Mouse (Mus musculus) layer of hippocampus, adult 2 months (tissue): Measurements from ENCODE around the gene Cntn3. TPM values are rescaled to one million over a fixed set of nuclear protein-coding genes. Genes with fewer than 3 reads are reported as not detected.

Experiments used
- DNase-seq, 2 experiments: peaks; one replicate each; pipeline ENCODE4 v3.0.0; 2022; ENCODE audit warnings: low spot score in 2 of 2
- H3K27ac ChIP-seq: fragments of 200-600 bp; 2 replicates; pipeline ENCODE4 v1.8.1; 2022
- H3K4me3 ChIP-seq: fragments of 200-600 bp; 2 replicates; pipeline ENCODE4 v1.8.1; 2022; ENCODE audit warnings: mild to moderate bottlenecking
- CTCF ChIP-seq: fragments of 200-600 bp; conservative IDR thresholded peaks from 2 replicates; pipeline ENCODE4 v1.8.1; 2022; ENCODE audit warnings: antibody characterized with exemption, mild to moderate bottlenecking, moderate library complexity
- total RNA-seq, 2 experiments: library from RNA; stranded (reverse); gene quantifications; 2 replicates each; pipeline ENCODE4 v1.2.3; 2021

Cntn3 gene
- total RNA-seq, 2 experiments from 2014 or later = 12.1 to 13.7 TPM

GRCm38 (mm10) chr6:102113629-102114028 lies 459.3 kb downstream of the Cntn3 start:
- no peak for DNase-seq

More at GRCm38 (mm10) chr6:102113629-102114028, 459.3 kb downstream of the Cntn3 start:
- Histone ChIP-seq H3K4me3 (no peak overlapping the region), H3K27ac (no peak overlapping the region)
- no peak for TF ChIP-seq CTCF
